Comparison of ENCODE assay signal across 13 mouse cellular contexts in genomic region chr16:77851206-77852065, GRCm38 (mm10).
DNase-seq lines count a peak whose midpoint lies in the region; ATAC-seq and TF ChIP-seq lines count a peak whose summit lies in the region.
"Had no signal": no experiment of that assay in that cellular context is flagged by ENCODE, and none has a peak within 500 bp of the region (broad histone marks: within the 10 kb centered on the region; RNA-seq: fewer than 3 reads in every experiment).

No protein-coding gene starts in this region.

- no peaks in the 10 kb centered on the region for H3K9me3 ChIP-seq in forebrain, embryonic 13.5 days (replicated peaks)
- no peaks in the 10 kb centered on the region for H3K9me3 ChIP-seq in hindbrain, embryonic 15.5 days
- no peaks in the 10 kb centered on the region for H3K9me3 ChIP-seq in neural tube, embryonic 13.5 days
- H3K9me3 ChIP-seq in liver, embryonic 11.5 days (ENCODE audit: control insufficient read depth, low read length): no peaks in the 10 kb centered on the region
- H3K9me3 ChIP-seq: embryonic facial prominence, embryonic 13.5 days; limb, embryonic 15.5 days had no signal

- H3K27me3 ChIP-seq in forebrain, embryonic 13.5 days: no peaks in the 10 kb centered on the region
- H3K27me3 ChIP-seq in hindbrain, embryonic 15.5 days: no peaks in the 10 kb centered on the region
- no peaks in the 10 kb centered on the region for H3K27me3 ChIP-seq in neural tube, embryonic 13.5 days
- H3K27me3 ChIP-seq in liver, embryonic 11.5 days (replicated peaks; ENCODE audit: control insufficient read depth, insufficient read depth, low read length): no peaks in the 10 kb centered on the region
- H3K27me3 ChIP-seq: embryonic facial prominence, embryonic 13.5 days; limb, embryonic 15.5 days had no signal

- peak overlapping the region; percentile 56; the same call in 1 of the 2 replicates for H3K27ac ChIP-seq in layer of hippocampus, adult 2 months
- H3K27ac ChIP-seq in forebrain, embryonic 13.5 days: peak overlapping the region; percentile 90
- H3K27ac ChIP-seq in hindbrain, embryonic 15.5 days (replicated peaks): peak overlapping the region; percentile 75
- peak overlapping the region; percentile 93 for H3K27ac ChIP-seq in neural tube, embryonic 13.5 days (replicated peaks)
- no peak overlapping the region for H3K27ac ChIP-seq in liver, embryonic 11.5 days (ENCODE audit: low read depth, low read length)
- H3K27ac ChIP-seq: limb, embryonic 15.5 days had no signal

- 30% methylated on average over 13 of the region's 13 CpGs for WGBS in forebrain, embryonic 13.5 days
- 28% methylated on average over 13 of the region's 13 CpGs for WGBS in hindbrain, embryonic 15.5 days
- WGBS in neural tube, embryonic 13.5 days: 27% methylated on average over 13 of the region's 13 CpGs
- WGBS in liver, embryonic 11.5 days: 79% methylated on average over 13 of the region's 13 CpGs

- peak overlapping the region; percentile 29; the same call in 1 of the 2 replicates for H3K4me2 ChIP-seq in forebrain, embryonic 13.5 days
- peak overlapping the region; percentile 24 for H3K4me2 ChIP-seq in hindbrain, embryonic 15.5 days
- peak overlapping the region; percentile 28 for H3K4me2 ChIP-seq in neural tube, embryonic 13.5 days
- H3K4me2 ChIP-seq in liver, embryonic 11.5 days: no peak overlapping the region
- H3K4me2 ChIP-seq: limb, embryonic 15.5 days had no signal

- H3K9ac ChIP-seq in forebrain, embryonic 13.5 days: no peak overlapping the region; the same call in 1 of the 2 replicates
- no peak overlapping the region for H3K9ac ChIP-seq in hindbrain, embryonic 15.5 days
- H3K9ac ChIP-seq in neural tube, embryonic 13.5 days: 0 out of 2 replicates have a peak overlapping the region, but pooled peaks have one; percentile 0
- no peak overlapping the region for H3K9ac ChIP-seq in liver, embryonic 11.5 days (ENCODE audit: low read depth, low read length)
- H3K9ac ChIP-seq: embryonic facial prominence, embryonic 13.5 days; limb, embryonic 15.5 days had no signal

- ATAC-seq in forebrain, embryonic 13.5 days: peak; percentile 93
- peak; percentile 91 for ATAC-seq in hindbrain, embryonic 15.5 days (ENCODE audit: low FRiP score, low read depth)
- ATAC-seq in neural tube, embryonic 13.5 days (ENCODE audit: low read depth): peak; percentile 95
- ATAC-seq in liver, embryonic 11.5 days (replicated peaks; ENCODE audit: low FRiP score): no peak

- no peaks in the 10 kb centered on the region for H3K36me3 ChIP-seq in forebrain, embryonic 13.5 days (ENCODE audit: poor library complexity, severe bottlenecking)
- no peaks in the 10 kb centered on the region for H3K36me3 ChIP-seq in hindbrain, embryonic 15.5 days
- H3K36me3 ChIP-seq in neural tube, embryonic 13.5 days: no peaks in the 10 kb centered on the region
- H3K36me3 ChIP-seq in liver, embryonic 11.5 days (ENCODE audit: control insufficient read depth, insufficient read depth, low read length): no peaks in the 10 kb centered on the region
- H3K36me3 ChIP-seq: embryonic facial prominence, embryonic 13.5 days; limb, embryonic 15.5 days had no signal

- TF ChIP-seq CTCF in layer of hippocampus, adult 2 months (conservative IDR thresholded peaks at IDR 0.05): no peak

- peaks cover 16% of the 10 kb centered on the region for H3K4me1 ChIP-seq in forebrain, embryonic 13.5 days
- peaks cover 15% of the 10 kb centered on the region for H3K4me1 ChIP-seq in hindbrain, embryonic 15.5 days (replicated peaks)
- peaks cover 14% of the 10 kb centered on the region; the same call in 1 of the 2 replicates for H3K4me1 ChIP-seq in neural tube, embryonic 13.5 days (replicated peaks)
- H3K4me1 ChIP-seq in liver, embryonic 11.5 days (replicated peaks; ENCODE audit: control insufficient read depth, insufficient read depth, low read length): no peaks in the 10 kb centered on the region
- H3K4me1 ChIP-seq: limb, embryonic 15.5 days had no signal

- H3K4me3 ChIP-seq in layer of hippocampus, adult 2 months: no peak overlapping the region
- H3K4me3 ChIP-seq in forebrain, embryonic 13.5 days: no peak overlapping the region
- no peak overlapping the region for H3K4me3 ChIP-seq in hindbrain, embryonic 15.5 days
- no peak overlapping the region for H3K4me3 ChIP-seq in neural tube, embryonic 13.5 days
- H3K4me3 ChIP-seq in liver, embryonic 11.5 days (ENCODE audit: low read depth, low read length): no peak overlapping the region
- H3K4me3 ChIP-seq: embryonic facial prominence, embryonic 13.5 days; limb, embryonic 15.5 days had no signal

- no peak for DNase-seq in layer of hippocampus, adult 2 months (ENCODE audit: low spot score in 2 of 2)
- no peak for DNase-seq in layer of hippocampus, postnatal 25 days (ENCODE audit: extremely low spot score in 1 of 2, low spot score in 1 of 2)
- no peak for DNase-seq in right cerebral cortex, postnatal 14 days
- no peak for DNase-seq in liver, embryonic 11.5 days (ENCODE audit: low spot score)
- DNase-seq: cerebellum, adult 11 months; heart, postnatal 4 days; lung, postnatal 10 days; thymus, adult 2 months had no signal
